ENCODE assay signal across 7 mouse cellular contexts in genomic region chr1:165635055-165635897, GRCm38 (mm10). TPM values are rescaled to one million over a fixed set of nuclear protein-coding genes. Genes with fewer than 3 reads are reported as not detected.
DNase-seq lines count a peak whose midpoint lies in the region; ATAC-seq lines count a peak whose summit lies in the region.

No protein-coding gene starts in this region.

- peak overlapping the region; percentile 81 for H3K4me2 ChIP-seq in lung, embryonic 15.5 days
- peak overlapping the region; percentile 72 for H3K4me2 ChIP-seq in stomach, embryonic 14.5 days (replicated peaks; ENCODE audit: low read depth, low read length)

- no peaks in the 10 kb centered on the region for H3K9me3 ChIP-seq in lung, embryonic 15.5 days
- H3K9me3 ChIP-seq in forebrain, embryonic 10.5 days, result no peaks in the 10 kb centered on the region
- no peaks in the 10 kb centered on the region for H3K9me3 ChIP-seq in limb, embryonic 10.5 days (replicated peaks)
- H3K9me3 ChIP-seq in stomach, embryonic 14.5 days (ENCODE audit: control insufficient read depth, low read depth, low read length), result no peaks in the 10 kb centered on the region

- no peaks in the 10 kb centered on the region for H3K36me3 ChIP-seq in lung, embryonic 15.5 days
- H3K36me3 ChIP-seq in forebrain, embryonic 10.5 days (replicated peaks), result no peaks in the 10 kb centered on the region; the same call in 1 of the 2 replicates
- H3K36me3 ChIP-seq in limb, embryonic 10.5 days, result no peaks in the 10 kb centered on the region
- H3K36me3 ChIP-seq in stomach, embryonic 14.5 days (ENCODE audit: control insufficient read depth, insufficient read depth, low read length), result no peaks in the 10 kb centered on the region

- peak overlapping the region; percentile 99 for H3K27ac ChIP-seq in lung, embryonic 15.5 days
- peak overlapping the region; percentile 97 for H3K27ac ChIP-seq in forebrain, embryonic 10.5 days
- H3K27ac ChIP-seq in limb, embryonic 10.5 days, result peak overlapping the region; percentile 97
- H3K27ac ChIP-seq in stomach, embryonic 14.5 days (ENCODE audit: low read length), result peak overlapping the region; percentile 98

- H3K27me3 ChIP-seq in lung, embryonic 15.5 days, result no peaks in the 10 kb centered on the region
- no peaks in the 10 kb centered on the region for H3K27me3 ChIP-seq in forebrain, embryonic 10.5 days (ENCODE audit: poor library complexity, severe bottlenecking)
- no peaks in the 10 kb centered on the region for H3K27me3 ChIP-seq in limb, embryonic 10.5 days (ENCODE audit: low read depth, poor library complexity, severe bottlenecking)
- no peaks in the 10 kb centered on the region for H3K27me3 ChIP-seq in stomach, embryonic 14.5 days (ENCODE audit: control insufficient read depth, insufficient read depth, low read length)

- ATAC-seq in lung, embryonic 15.5 days (ENCODE audit: borderline replicate concordance, extremely low read depth, low FRiP score, low TSS enrichment), result peak; percentile 9; the same call in 1 of the 2 replicates
- 0 out of 2 replicates have a peak, but pooled peaks have one; percentile 2 for ATAC-seq in stomach, embryonic 14.5 days (ENCODE audit: insufficient number of reproducible peaks, insufficient read depth, low FRiP score, low read depth)

- H3K4me3 ChIP-seq in lung, embryonic 15.5 days, result peak overlapping the region; percentile 86
- peak overlapping the region; percentile 88 for H3K4me3 ChIP-seq in forebrain, embryonic 10.5 days
- peak overlapping the region; percentile 86 for H3K4me3 ChIP-seq in limb, embryonic 10.5 days
- H3K4me3 ChIP-seq in stomach, embryonic 14.5 days (ENCODE audit: low read depth, low read length), result peak overlapping the region; percentile 78

- peaks cover 49% of the 10 kb centered on the region for H3K4me1 ChIP-seq in lung, embryonic 15.5 days
- peaks cover 54% of the 10 kb centered on the region for H3K4me1 ChIP-seq in forebrain, embryonic 10.5 days
- peaks cover 47% of the 10 kb centered on the region for H3K4me1 ChIP-seq in limb, embryonic 10.5 days
- peaks cover 32% of the 10 kb centered on the region for H3K4me1 ChIP-seq in stomach, embryonic 14.5 days (ENCODE audit: control insufficient read depth, insufficient read depth, low read length)

- peak overlapping the region; percentile 86; the same call in 1 of the 2 replicates for H3K9ac ChIP-seq in lung, embryonic 15.5 days
- peak overlapping the region; percentile 82; the same call in 1 of the 2 replicates for H3K9ac ChIP-seq in stomach, embryonic 14.5 days (replicated peaks; ENCODE audit: low read depth, low read length)

- intact Hi-C loops in left cerebral cortex, postnatal 14 days (cut with DNase I), result no loop called here

- no peak for DNase-seq in lung, postnatal 10 days
- DNase-seq in forebrain, embryonic 10.5 days (ENCODE audit: extremely low spot score, low spot score), result peak; percentile 33
- no peak for DNase-seq in limb, embryonic 10.5 days (ENCODE audit: low spot score)
- DNase-seq in spleen, postnatal 14 days (ENCODE audit: low spot score in 2 of 2), result no peak
- DNase-seq in left cerebral cortex, postnatal 14 days (ENCODE audit: low spot score in 2 of 2), result no peak

- WGBS in lung, embryonic 15.5 days, result 23% methylated on average over 17 of the region's 17 CpGs
- WGBS in forebrain, embryonic 10.5 days, result 21% methylated on average over 17 of the region's 17 CpGs
- WGBS in limb, embryonic 10.5 days, result 27% methylated on average over 17 of the region's 17 CpGs
- 21% methylated on average over 17 of the region's 17 CpGs for WGBS in stomach, embryonic 14.5 days

RNA-seq across cellular contexts. Expression of gene Mpzl1, which starts 0.9 kb away (rescaled TPM):
- 193 and 203 TPM in 2 replicates for polyA plus RNA-seq in lung, embryonic 15.5 days (2015; fragmentation: Nextera tagmentation; extraction: Ambion mirVana)
- 119 and 122 TPM in 2 replicates for polyA plus RNA-seq in forebrain, embryonic 10.5 days (2016; fragmentation: Nextera tagmentation; extraction: Ambion mirVana)
- 141 and 148 TPM in 2 replicates for polyA plus RNA-seq in limb, embryonic 10.5 days (2016; fragmentation: Nextera tagmentation; extraction: Ambion mirVana)
- 201 and 203 TPM in 2 replicates for polyA plus RNA-seq in stomach, embryonic 14.5 days (2014; fragmentation: Nextera tagmentation; extraction: Ambion mirVana)
- 10 to 100 TPM; 52.5 to 61.7 TPM for total RNA-seq in left cerebral cortex, postnatal 14 days (2021)
